Mouse (Mus musculus): Measurements from ENCODE around the gene Cdkn2c.

DNA sequence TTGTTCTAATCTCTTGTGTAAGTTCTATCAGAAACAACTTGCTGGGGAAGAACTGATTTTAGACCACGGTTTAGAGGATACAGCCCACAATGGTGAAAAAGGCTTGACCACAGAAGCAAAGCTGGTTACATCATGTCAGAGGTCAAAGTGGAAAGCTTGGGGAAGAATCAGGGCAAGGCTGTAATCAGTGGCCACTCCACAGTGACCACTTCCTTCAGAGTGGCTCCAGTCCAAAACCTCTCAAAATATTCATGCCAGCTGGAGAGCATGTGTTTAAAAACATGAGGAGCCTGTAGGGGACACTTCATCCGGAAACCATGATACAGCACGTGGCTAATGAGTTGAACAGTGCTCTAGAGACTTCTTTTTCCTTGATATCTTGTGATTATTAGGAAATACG lies 54.4 kb downstream of the Cdkn2c start:
- TF ChIP-seq CTCF (IDR thresholded peaks at IDR 0.05; ENCODE audit: control insufficient read depth, insufficient read depth, insufficient read length) (no peak), MYOD1 (IDR thresholded peaks at IDR 0.05; ENCODE audit: control insufficient read depth, insufficient read length, low read depth) (no peak), CEBPB (IDR thresholded peaks at IDR 0.05; ENCODE audit: low read depth) (no peak), USF1 (IDR thresholded peaks at IDR 0.05; ENCODE audit: low read depth) (no peak), MAX (IDR thresholded peaks at IDR 0.05) (no peak), MYOG (IDR thresholded peaks at IDR 0.05; ENCODE audit: control insufficient read depth, extremely low read depth, insufficient read length) (no peak), FOSL1 (IDR thresholded peaks at IDR 0.05; ENCODE audit: insufficient read depth, low read length, poor library complexity, severe bottlenecking) (no peak)

Data from C2C12 (cell line).